Mouse (Mus musculus) kidney, embryonic 15.5 days (tissue): ENCODE data around the gene Phka1. TPM values are rescaled to one million over a fixed set of nuclear protein-coding genes. Genes with fewer than 3 reads are reported as not detected.

Experiments used
- ATAC-seq: fragments of 200-750 bp; cut with Nextera tagmentation; replicated peaks from 2 replicates; pipeline ENCODE4 v1.8.0; 2017; ENCODE audit warnings: moderate TSS enrichment; ENCODE audit not compliant: low FRiP score
- H3K27ac ChIP-seq: fragments of 300-500 bp; sonication (generic); 2 replicates; pipeline ENCODE4 v1.5.1; 2015; ENCODE audit warnings: mild to moderate bottlenecking, inconsistent platforms
- H3K27me3 ChIP-seq: fragments of 300-500 bp; sonication (generic); 2 replicates; pipeline ENCODE4 v1.6.1; 2015; ENCODE audit warnings: inconsistent platforms
- H3K36me3 ChIP-seq: fragments of 300-500 bp; sonication (generic); 2 replicates; pipeline ENCODE4 v1.6.1; 2015; ENCODE audit warnings: inconsistent platforms
- H3K4me1 ChIP-seq: fragments of 300-500 bp; sonication (generic); 2 replicates; pipeline ENCODE4 v1.6.1; 2015; ENCODE audit warnings: inconsistent platforms
- H3K4me2 ChIP-seq: fragments of 300-500 bp; sonication (generic); 2 replicates; pipeline ENCODE4 v1.6.1; 2015; ENCODE audit warnings: moderate library complexity, mild to moderate bottlenecking, inconsistent platforms
- H3K4me3 ChIP-seq: fragments of 300-500 bp; sonication (generic); replicated peaks from 2 replicates; pipeline ENCODE4 v1.5.1; 2015; ENCODE audit warnings: mild to moderate bottlenecking, inconsistent platforms
- H3K9ac ChIP-seq: fragments of 300-500 bp; sonication (generic); 2 replicates; pipeline ENCODE4 v1.6.1; 2015; ENCODE audit warnings: mild to moderate bottlenecking, inconsistent platforms
- H3K9me3 ChIP-seq: fragments of 300-500 bp; sonication (generic); replicated peaks from 2 replicates; pipeline ENCODE4 v1.6.1; 2016; ENCODE audit warnings: inconsistent platforms
- WGBS: fragments of 180-500 bp; shearing (Covaris S2); methylation state at CpG from one replicate; pipeline ENCODE4 v1.1.7; 2015; ENCODE audit warnings: mixed read lengths; 5-methylcytosine and 5-hydroxymethylcytosine counted together
- polyA plus RNA-seq: library from polyadenylated mRNA; unstranded; fragments of >200 nt; fragmentation: Nextera tagmentation; extraction: Ambion mirVana; gene quantifications from 2 replicates; pipeline ENCODE4 v1.2.1, GENCODE M21; 2015

Gene Phka1
- polyA plus RNA-seq, 1 experiment from 2014 or later = 8.1 TPM

DNA sequence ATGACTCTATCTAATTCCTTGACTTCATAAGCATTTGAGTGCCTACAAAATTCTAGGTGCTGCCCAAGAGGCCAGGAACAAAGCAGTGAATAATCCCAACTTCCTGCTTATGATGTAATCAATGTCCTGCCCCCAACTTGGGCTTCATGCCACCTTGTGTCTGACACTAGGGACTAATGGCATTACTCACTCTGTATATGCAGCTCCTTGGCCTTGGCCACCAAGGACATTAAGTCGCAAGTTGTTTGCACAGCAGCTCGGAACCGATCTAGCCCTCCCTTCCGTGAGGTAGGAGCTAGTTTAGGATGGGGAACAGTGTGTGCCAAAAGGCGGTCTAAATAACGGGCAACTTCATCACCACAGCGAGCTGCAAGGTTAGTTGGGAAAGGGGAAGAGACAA is 87.1 kb downstream of the Phka1 start:
- Histone ChIP-seq H3K27ac (no peak overlapping the region), H3K4me3 (no peak overlapping the region), H3K27me3 (peaks cover 21% of the 10 kb centered on the region; the same call in 1 of the 2 replicates), H3K36me3 (no peaks in the 10 kb centered on the region), H3K4me2 (no peak overlapping the region), H3K9ac (no peak overlapping the region), H3K9me3 (no peaks in the 10 kb centered on the region), H3K4me1 (no peaks in the 10 kb centered on the region)
- WGBS = 89% methylated on average over 7 of the region's 7 CpGs
- ATAC-seq = no peak

DNA sequence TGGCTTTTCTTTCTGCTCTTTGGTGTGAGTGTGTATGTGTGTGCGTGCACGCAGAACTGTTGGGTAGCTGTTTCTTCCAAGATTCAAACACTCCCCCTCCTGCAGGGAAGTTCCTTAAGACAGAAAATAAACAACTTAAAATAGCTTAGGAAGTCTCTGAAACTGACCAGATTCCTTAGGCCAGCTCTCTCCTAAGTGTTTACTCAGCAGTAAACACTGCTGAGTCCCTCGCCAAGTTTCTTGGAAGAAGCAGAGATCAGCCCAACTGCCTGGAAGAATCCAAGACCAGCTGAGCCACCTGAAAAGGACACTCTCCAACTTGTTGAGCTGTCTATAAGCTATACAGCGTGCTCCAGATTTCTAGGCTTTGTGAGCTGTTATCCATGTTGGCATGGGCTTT is 134.8 kb downstream of the Phka1 start:
- no peak for ATAC-seq
- Histone ChIP-seq H3K9ac (no peak overlapping the region), H3K9me3 (no peaks in the 10 kb centered on the region), H3K4me3 (no peak overlapping the region), H3K4me1 (no peaks in the 10 kb centered on the region), H3K36me3 (no peaks in the 10 kb centered on the region), H3K27ac (no peak overlapping the region), H3K4me2 (no peak overlapping the region), H3K27me3 (peaks cover 37% of the 10 kb centered on the region)
- WGBS = 44% methylated on average over 4 of the region's 4 CpGs

DNA sequence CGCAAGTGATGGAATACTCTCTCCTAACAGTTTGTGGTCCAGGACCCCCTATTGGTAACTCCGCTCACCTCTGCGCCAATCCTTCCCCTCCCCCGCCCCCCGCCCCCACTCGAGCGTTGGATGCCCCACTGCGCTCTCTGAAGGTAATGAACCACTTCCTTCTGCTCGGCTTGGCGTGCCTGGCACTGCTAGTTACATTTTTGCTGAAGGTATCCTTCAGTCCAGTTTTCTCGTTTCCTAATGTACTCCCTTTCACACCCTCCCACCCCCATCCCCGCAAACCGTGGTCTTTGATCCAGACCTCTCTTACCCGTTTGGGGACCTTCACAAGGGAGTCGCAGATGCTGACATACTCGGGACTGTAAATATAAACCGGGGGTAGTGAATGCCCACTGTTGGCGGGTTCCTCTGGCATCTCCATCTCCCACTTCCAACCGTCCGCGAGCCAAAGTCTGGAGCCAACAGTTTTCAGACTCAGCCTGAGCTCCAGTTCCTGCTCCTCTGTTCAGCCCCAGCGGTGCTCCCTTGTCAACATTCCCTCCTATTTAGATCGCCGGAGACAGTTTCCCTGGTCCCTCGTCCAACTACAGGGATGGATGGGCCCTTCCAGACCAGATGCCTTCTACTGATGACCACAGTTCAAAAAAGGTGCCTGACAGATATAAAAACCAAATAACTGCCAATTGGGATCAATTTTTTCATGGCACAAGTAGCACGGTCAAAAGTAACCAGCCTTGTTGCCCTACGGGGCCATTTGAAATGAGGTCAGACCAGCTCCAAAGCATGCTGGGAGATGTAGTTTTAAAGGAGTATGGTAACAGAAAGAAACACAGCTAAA is 139.2 kb downstream of the Phka1 start, which contains the start of gene Hdac8:
Gene Hdac8, minus strand, starts transcription at position 716 of the 838 bp plus-strand sequence.
- Histone ChIP-seq H3K4me2 (peak within 1 kb of the TSS; percentile 59), H3K4me1 (no peaks in the 10 kb centered on the region), H3K4me3 (peak within 1 kb of the TSS; percentile 57), H3K27me3 (peaks cover 40% of the 10 kb centered on the region), H3K36me3 (no peaks in the 10 kb centered on the region), H3K9ac (peak within 1 kb of the TSS; percentile 31), H3K27ac (0 out of 2 replicates have a peak within 1 kb of the TSS, but pooled peaks have one; percentile 41), H3K9me3 (no peaks in the 10 kb centered on the region)
- WGBS = 17% methylated on average over 27 of the region's 27 CpGs
- ATAC-seq = peak; percentile 90

DNA sequence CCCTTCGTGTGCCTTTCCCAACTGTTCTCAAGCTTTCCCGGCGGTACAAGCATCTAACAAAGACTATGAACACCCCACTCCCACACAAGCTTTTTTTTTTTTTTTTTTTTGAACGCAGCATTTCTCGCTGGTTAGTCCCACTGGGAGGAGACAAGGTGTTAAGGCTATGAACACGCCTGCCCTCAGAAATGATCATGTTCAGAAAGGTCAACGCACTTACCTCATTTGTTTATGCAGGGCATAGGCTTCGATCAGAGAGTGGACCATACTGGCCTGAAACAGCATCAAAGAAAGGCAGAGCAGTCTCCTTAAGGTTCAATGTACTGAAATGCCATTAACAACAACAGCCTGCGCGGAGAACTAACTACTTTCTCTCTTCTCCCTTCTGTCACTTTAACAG is 139.9 kb downstream of the Phka1 start:
- ATAC-seq = no peak
- WGBS = 32% methylated on average over 10 of the region's 10 CpGs
- Histone ChIP-seq H3K4me2 (peak overlapping the region; percentile 59), H3K36me3 (peaks cover 6% of the 10 kb centered on the region; the same call in 1 of the 2 replicates), H3K9ac (0 out of 2 replicates have a peak overlapping the region, but pooled peaks have one; percentile 31), H3K4me1 (no peaks in the 10 kb centered on the region), H3K4me3 (peak overlapping the region; percentile 57), H3K27ac (no peak overlapping the region), H3K9me3 (no peaks in the 10 kb centered on the region), H3K27me3 (peaks cover 35% of the 10 kb centered on the region)

DNA sequence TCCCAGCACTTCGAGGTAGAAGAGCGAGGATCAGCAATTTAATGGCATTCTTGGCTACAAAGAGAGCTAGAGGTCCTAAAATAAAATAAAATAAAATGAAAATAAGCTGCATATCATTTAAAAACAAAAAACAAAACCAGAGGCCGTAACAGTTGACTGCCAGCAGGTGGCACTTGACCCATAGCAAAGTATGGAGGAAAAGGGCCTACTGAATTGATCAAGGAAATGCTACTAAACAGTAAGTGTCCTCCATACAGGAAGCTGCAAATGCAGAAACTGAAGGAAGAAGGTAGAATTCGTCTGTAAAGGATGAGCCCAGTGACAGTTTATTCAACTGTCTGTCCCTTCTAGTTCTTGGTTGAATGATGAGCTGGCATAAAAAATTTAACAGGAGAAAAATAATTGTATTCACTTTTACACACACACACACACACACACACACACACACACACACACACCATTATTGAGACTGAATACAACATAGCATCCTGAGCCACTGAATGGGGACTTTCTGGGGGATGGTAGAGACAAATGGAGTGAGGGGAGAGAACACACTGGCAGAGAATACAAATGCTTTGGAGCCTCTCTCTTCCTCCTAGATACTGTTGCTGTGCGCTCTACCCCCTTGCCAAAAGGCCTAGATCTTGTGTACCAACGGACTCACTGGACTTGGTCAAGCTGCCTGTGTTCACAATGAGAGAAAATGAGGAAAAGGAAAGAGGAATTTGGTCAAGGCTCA is 149.9 kb downstream of the Phka1 start:
- H3K36me3 ChIP-seq = peaks cover 2% of the 10 kb centered on the region; the same call in 1 of the 2 replicates
- H3K9me3 ChIP-seq = no peaks in the 10 kb centered on the region
- H3K4me3 ChIP-seq = no peak overlapping the region
- H3K4me1 ChIP-seq = no peaks in the 10 kb centered on the region
- H3K4me2 ChIP-seq = no peak overlapping the region
- no peak overlapping the region for H3K9ac ChIP-seq
- peaks cover 15% of the 10 kb centered on the region for H3K27me3 ChIP-seq
- H3K27ac ChIP-seq = no peak overlapping the region
- WGBS = 72% methylated on average over 6 of the region's 6 CpGs
- no peak for ATAC-seq

DNA sequence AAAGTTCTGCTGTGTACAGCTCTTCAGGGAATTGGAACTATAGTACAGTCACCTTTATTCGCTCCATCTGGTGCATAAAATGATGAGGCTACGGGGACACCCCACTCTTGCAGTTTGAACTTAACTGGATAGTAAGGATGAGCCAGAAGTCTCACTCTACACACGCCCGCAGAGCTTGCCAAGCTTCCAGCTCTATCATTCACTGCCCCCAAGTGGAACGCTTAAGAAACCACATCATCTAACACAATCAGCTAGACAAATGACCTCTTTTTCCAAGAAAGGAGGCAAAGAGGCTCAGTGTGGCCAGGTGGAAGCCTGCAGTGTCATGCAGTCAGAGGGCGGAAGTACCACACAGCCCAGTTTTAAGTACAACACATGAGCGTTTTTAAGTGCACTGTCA is 158.5 kb downstream of the Phka1 start:
- ATAC-seq = no peak
- H3K4me2 ChIP-seq = no peak overlapping the region
- no peaks in the 10 kb centered on the region for H3K36me3 ChIP-seq
- H3K9me3 ChIP-seq = no peaks in the 10 kb centered on the region
- H3K27ac ChIP-seq = no peak overlapping the region
- no peaks in the 10 kb centered on the region for H3K4me1 ChIP-seq
- H3K9ac ChIP-seq = no peak overlapping the region
- H3K27me3 ChIP-seq = peaks cover 30% of the 10 kb centered on the region; the same call in 1 of the 2 replicates
- WGBS = 82% methylated on average over 7 of the region's 7 CpGs
- H3K4me3 ChIP-seq = no peak overlapping the region

DNA sequence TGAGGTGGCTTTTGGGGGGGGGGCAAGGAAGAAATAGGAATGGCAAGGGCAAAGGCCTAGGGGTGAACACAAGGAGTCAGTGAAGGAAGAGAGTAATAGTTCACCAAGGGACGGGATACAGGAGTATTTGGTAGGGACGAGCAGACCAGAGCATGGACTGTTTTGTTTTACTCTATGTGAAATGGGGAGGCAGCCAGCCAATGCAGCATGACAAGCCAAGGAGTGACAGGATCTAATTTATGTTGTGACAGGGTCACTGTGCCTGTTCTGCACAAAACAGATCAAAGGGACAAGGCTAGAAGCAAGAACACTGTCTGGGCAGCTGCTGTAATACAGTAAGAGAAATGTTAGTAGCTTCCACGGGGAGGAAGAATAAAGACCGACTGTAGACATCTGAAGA is 164.4 kb downstream of the Phka1 start:
- no peak for ATAC-seq
- no peaks in the 10 kb centered on the region for H3K4me1 ChIP-seq
- H3K36me3 ChIP-seq = no peaks in the 10 kb centered on the region
- H3K9ac ChIP-seq = no peak overlapping the region
- no peak overlapping the region for H3K4me3 ChIP-seq
- 55% methylated on average over 4 of the region's 4 CpGs for WGBS
- no peaks in the 10 kb centered on the region for H3K9me3 ChIP-seq
- H3K27me3 ChIP-seq = peaks cover 13% of the 10 kb centered on the region; the same call in 1 of the 2 replicates
- no peak overlapping the region for H3K27ac ChIP-seq
- no peak overlapping the region for H3K4me2 ChIP-seq

DNA sequence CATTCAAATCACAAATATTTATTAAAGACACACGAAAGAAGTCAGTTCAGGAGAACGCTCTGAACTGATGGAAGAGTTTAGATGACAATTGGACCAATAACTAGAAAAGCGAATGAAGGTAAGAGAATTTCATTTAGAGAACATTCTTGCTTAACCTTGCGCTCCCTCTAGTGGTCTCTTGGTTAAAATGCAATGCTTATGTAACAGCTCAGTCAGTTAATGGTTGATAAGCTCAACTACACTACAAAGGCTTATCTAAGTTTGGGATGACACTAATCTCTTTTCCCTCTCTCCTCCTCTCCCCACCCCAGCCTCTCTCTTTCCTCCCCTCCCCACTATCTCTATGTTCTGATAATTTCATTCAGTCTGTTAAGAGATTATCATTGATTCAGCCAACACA is 165.1 kb downstream of the Phka1 start:
- Histone ChIP-seq H3K9me3 (no peaks in the 10 kb centered on the region), H3K4me1 (no peaks in the 10 kb centered on the region), H3K27me3 (peaks cover 13% of the 10 kb centered on the region; the same call in 1 of the 2 replicates), H3K27ac (no peak overlapping the region), H3K4me3 (no peak overlapping the region), H3K4me2 (no peak overlapping the region), H3K9ac (no peak overlapping the region), H3K36me3 (no peaks in the 10 kb centered on the region)
- 28% methylated on average over 4 of the region's 4 CpGs for WGBS
- no peak for ATAC-seq

DNA sequence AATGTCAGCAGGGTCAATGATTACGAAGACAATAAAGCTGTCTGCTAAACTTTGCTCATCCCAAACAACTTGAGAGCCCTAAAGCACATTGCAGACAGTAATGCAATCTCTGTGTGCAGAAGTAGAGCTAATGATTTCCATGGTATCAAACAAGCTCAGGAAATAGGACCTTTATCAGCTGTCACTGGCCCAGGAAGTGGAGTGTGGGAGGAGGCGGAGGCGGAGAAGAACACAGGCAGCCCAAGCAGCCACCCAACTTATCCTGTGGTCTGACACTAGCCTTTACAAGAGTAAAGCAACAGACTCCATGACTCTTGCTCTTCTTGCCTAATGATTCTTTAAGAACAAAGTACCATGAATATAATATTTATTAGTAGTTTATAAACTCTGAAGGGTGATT is 165.6 kb downstream of the Phka1 start:
- H3K4me1 ChIP-seq = no peaks in the 10 kb centered on the region
- no peak for ATAC-seq
- 55% methylated on average over 3 of the region's 3 CpGs for WGBS
- peaks cover 10% of the 10 kb centered on the region; the same call in 1 of the 2 replicates for H3K27me3 ChIP-seq
- H3K9me3 ChIP-seq = no peaks in the 10 kb centered on the region
- no peak overlapping the region for H3K27ac ChIP-seq
- no peaks in the 10 kb centered on the region for H3K36me3 ChIP-seq
- no peak overlapping the region for H3K9ac ChIP-seq
- no peak overlapping the region for H3K4me2 ChIP-seq
- no peak overlapping the region for H3K4me3 ChIP-seq

DNA sequence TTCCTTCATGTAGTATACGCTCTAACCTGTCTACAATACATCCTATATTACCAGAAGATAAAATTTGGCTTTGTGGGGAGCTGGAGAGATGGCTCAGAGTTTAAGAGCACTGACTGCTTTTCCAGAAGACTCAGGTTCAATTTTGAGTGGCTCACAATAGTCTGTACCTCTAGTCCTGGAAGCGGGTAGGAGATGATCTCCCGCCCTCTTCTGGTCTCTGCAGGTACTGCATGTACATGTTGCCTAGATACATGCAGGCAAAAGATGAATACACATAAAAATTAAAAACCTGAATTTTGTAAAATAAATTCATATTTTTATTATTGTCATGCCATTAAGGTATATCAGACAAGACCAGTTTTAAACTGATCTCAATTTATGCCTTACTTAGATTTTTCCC is 167.3 kb downstream of the Phka1 start:
- no peaks in the 10 kb centered on the region for H3K9me3 ChIP-seq
- peaks cover 8% of the 10 kb centered on the region; the same call in 1 of the 2 replicates for H3K27me3 ChIP-seq
- no peak overlapping the region for H3K27ac ChIP-seq
- no peak overlapping the region for H3K9ac ChIP-seq
- H3K4me2 ChIP-seq = no peak overlapping the region
- no peaks in the 10 kb centered on the region for H3K4me1 ChIP-seq
- H3K36me3 ChIP-seq = no peaks in the 10 kb centered on the region
- no peak overlapping the region for H3K4me3 ChIP-seq
- no peak for ATAC-seq
- WGBS = 33% methylated on average over 3 of the region's 3 CpGs

DNA sequence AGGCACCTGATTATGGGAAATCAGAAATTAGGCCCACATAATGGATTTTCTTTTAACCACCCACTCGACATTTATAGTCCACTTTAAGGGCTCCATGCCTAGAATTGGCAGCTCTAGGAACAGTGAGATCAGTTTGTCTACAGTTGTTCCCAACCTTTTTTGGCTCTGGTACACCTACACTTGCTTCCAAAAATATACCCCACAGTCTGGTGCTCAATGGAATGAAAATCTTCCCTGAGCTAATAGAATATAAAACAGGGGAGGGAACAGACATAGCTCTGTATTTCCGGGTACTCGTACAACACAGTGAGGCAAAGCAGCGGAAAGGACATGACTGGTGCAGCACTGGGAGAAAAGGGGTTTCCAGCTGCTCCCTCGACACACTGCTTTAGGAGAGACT is 168.5 kb downstream of the Phka1 start:
- Histone ChIP-seq H3K27ac (no peak overlapping the region), H3K36me3 (no peaks in the 10 kb centered on the region), H3K9ac (no peak overlapping the region), H3K9me3 (no peaks in the 10 kb centered on the region), H3K27me3 (peaks cover 14% of the 10 kb centered on the region; the same call in 1 of the 2 replicates), H3K4me1 (no peaks in the 10 kb centered on the region), H3K4me2 (no peak overlapping the region), H3K4me3 (no peak overlapping the region)
- WGBS = 90% methylated on average over 5 of the region's 5 CpGs
- no peak for ATAC-seq
